Mouse (Mus musculus) thymus, adult 2 months (tissue): ENCODE data around the gene P2rx7.

Experiments used
- CTCF ChIP-seq: fragments of 200-500 bp; IDR thresholded peaks from 2 replicates; pipeline ENCODE4 v1.5.1; 2012; ENCODE audit warnings: mild to moderate bottlenecking, control low read depth, low read length, moderate library complexity, borderline replicate concordance; ENCODE audit not compliant: control insufficient read depth, poor library complexity, insufficient read depth; ENCODE audit errors: extremely low read depth
- POLR2A ChIP-seq: fragments of 200-500 bp; IDR thresholded peaks from 2 replicates; pipeline ENCODE4 v1.6.1; 2012; ENCODE audit warnings: mild to moderate bottlenecking, low read length, control low read depth, moderate library complexity; ENCODE audit not compliant: control insufficient read depth, poor library complexity, insufficient read depth; ENCODE audit errors: extremely low read depth

- TF ChIP-seq CTCF (no peak), POLR2A (no peak)
Observed at GRCm38 (mm10) chr5:122679881-122680280, 36.2 kb downstream of the P2rx7 start.
